In genomic region chr7:4666871-4667270, GRCm38 (mm10) we compare ENCODE assay signal across 21 mouse cellular contexts. TPM values are rescaled to one million over a fixed set of nuclear protein-coding genes. Genes with fewer than 3 reads are reported as not detected.
"Had no signal": no experiment of that assay in that cellular context is flagged by ENCODE, and none has a peak within 500 bp of the region (broad histone marks: within the 10 kb centered on the region; RNA-seq: fewer than 3 reads in every experiment).

No protein-coding gene starts in this region.

- H3K27me3 ChIP-seq: limb, embryonic 13.5 days; liver, embryonic 15.5 days had no signal

- H3K4me3 ChIP-seq: layer of hippocampus, adult 2 months; limb, embryonic 10.5 days; limb, embryonic 13.5 days; liver, embryonic 15.5 days had no signal

- H3K27ac ChIP-seq: layer of hippocampus, adult 2 months; limb, embryonic 10.5 days; limb, embryonic 13.5 days; liver, embryonic 15.5 days had no signal

- H3K9ac ChIP-seq: limb, embryonic 13.5 days; liver, embryonic 15.5 days had no signal

- H3K4me2 ChIP-seq: limb, embryonic 13.5 days; liver, embryonic 15.5 days; midbrain, embryonic 11.5 days had no signal

- H3K4me1 ChIP-seq: limb, embryonic 10.5 days; limb, embryonic 13.5 days had no signal

- H3K9me3 ChIP-seq: limb, embryonic 10.5 days; limb, embryonic 13.5 days; liver, embryonic 15.5 days had no signal

- DNase-seq: kidney, adult 9 months; kidney, postnatal 14 days; layer of hippocampus, adult 9-11 months; liver; lung, adult 2 months; lung, postnatal 14 days; lung, postnatal 4 days; midbrain, embryonic 14.5 days; thymus, adult 2 months; thymus, postnatal 14 days; thymus, postnatal 4 days had no signal

RNA-seq across cellular contexts. Expression of gene Brsk1, which starts 23.5 kb away (rescaled TPM):
- total RNA-seq: megakaryocyte-erythroid progenitor cell, adult 5-6 weeks had no signal

RNA-seq across cellular contexts. Expression of gene Tmem150b, which starts 58.2 kb away (rescaled TPM):
- total RNA-seq: layer of hippocampus, postnatal 25 days; left cerebral cortex, adult 18-20 months; left cerebral cortex, postnatal 25 days; midbrain, postnatal 0 days had no signal
- polyA plus RNA-seq: midbrain, embryonic 11.5 days had no signal
